Mouse (Mus musculus): ENCODE results near the gene Slco2b1.

GRCm38 (mm10) chr7:99707671-99708070 is 3.5 kb downstream of the Slco2b1 start:
- TF ChIP-seq CTCF (IDR thresholded peaks at IDR 0.05; ENCODE audit: low read depth) (no peak), EP300 (IDR thresholded peaks at IDR 0.05; ENCODE audit: low read depth) (no peak)
